Mouse (Mus musculus): Measurements from ENCODE around the gene Smc6. TPM values are rescaled to one million over a fixed set of nuclear protein-coding genes. Genes with fewer than 3 reads are reported as not detected.

Smc6 gene
- total RNA-seq, 2 experiments from 2014 or later: 31.7 to 38.6 TPM

- DNase-seq (ENCODE audit: low spot score in 2 of 2): no peak
- TF ChIP-seq CTCF (conservative IDR thresholded peaks at IDR 0.05): no peak
- Histone ChIP-seq H3K27ac (no peak overlapping the region), H3K4me3 (no peak overlapping the region)
These were observed 15.4 kb upstream of the Smc6 start for GRCm38 (mm10) chr12:11250322-11250721.

DNA sequence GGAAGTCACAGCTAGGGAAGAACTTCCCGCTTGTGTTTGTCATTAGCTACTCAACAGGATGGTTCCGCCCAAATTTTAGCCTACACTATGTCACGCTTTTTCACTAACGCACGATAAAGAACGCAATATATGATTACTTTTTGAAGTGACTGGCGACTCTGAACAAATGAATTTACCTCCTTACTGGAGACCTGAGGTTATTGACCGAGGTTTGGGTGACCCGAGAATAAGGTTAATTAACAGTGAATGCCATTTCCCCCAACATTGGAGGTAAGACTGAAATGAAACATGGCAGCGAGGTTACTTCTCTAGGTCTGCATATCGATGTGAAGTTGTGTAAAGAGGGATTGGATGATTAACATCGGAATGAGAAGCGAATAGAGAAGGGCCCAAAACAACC, 791 bp upstream of the Smc6 start:
- H3K27ac ChIP-seq: no peak overlapping the region
- H3K4me3 ChIP-seq: peak overlapping the region; percentile 86
- TF ChIP-seq CTCF (conservative IDR thresholded peaks at IDR 0.05): no peak
- no peak for DNase-seq (ENCODE audit: low spot score in 2 of 2)

DNA sequence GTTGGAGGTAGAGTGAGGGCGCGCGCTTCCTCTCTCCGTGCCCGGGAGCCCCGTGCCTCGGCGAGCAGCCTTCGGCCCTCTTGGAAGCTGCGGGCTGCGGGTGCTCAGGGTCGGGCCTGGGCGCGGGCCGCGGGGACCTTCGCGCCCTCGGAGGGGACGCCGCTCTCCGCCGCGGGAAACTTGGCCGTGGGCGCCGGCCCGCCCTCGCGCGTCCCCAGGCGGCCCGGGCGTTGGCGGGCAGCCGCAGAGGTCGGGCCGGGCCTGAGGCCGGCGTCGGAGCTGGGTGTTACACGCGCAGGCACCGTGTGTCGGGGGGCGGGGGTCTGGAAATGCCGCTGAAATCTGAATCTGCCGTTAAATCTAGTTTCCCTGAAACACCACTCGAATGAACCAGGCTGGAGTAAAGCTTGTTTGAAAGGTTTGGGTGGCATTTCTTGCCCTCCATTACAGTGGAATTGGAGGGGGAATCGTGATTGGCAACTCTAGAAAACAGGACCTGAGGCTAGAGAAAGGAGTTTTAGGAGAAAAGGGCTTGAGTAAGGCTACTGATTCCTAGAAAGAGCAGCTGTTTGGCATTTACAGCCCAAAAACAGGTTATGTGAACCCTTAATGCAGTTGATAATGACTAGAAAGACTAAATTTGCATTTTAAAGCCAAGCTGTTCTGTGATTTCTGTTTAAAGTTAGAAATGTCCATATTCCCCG, 748 bp downstream of the Smc6 start:
- H3K27ac ChIP-seq: peak overlapping the region; percentile 95
- DNase-seq (ENCODE audit: low spot score in 2 of 2): no peak
- TF ChIP-seq CTCF (conservative IDR thresholded peaks at IDR 0.05): no peak
- H3K4me3 ChIP-seq: peak overlapping the region; percentile 86

- TF ChIP-seq CTCF (conservative IDR thresholded peaks at IDR 0.05): no peak
- DNase-seq (ENCODE audit: low spot score in 2 of 2): no peak
- peak overlapping the region; percentile 95 for H3K27ac ChIP-seq
- H3K4me3 ChIP-seq: peak overlapping the region; percentile 86
These were observed 1.3 kb downstream of the Smc6 start for GRCm38 (mm10) chr12:11267030-11267429.

GRCm38 (mm10) chr12:11272568-11272967, 6.9 kb downstream of the Smc6 start:
- DNase-seq (ENCODE audit: low spot score in 2 of 2): no peak
- no peak for TF ChIP-seq CTCF (conservative IDR thresholded peaks at IDR 0.05)
- Histone ChIP-seq H3K4me3 (no peak overlapping the region), H3K27ac (no peak overlapping the region)

- no peak for DNase-seq (ENCODE audit: low spot score in 2 of 2)
- Histone ChIP-seq H3K27ac (no peak overlapping the region), H3K4me3 (no peak overlapping the region)
- no peak for TF ChIP-seq CTCF (conservative IDR thresholded peaks at IDR 0.05)
These were observed 7.5 kb downstream of the Smc6 start for GRCm38 (mm10) chr12:11273185-11273584.

GRCm38 (mm10) chr12:11276632-11277031, 10.9 kb downstream of the Smc6 start:
- H3K27ac ChIP-seq: no peak overlapping the region
- H3K4me3 ChIP-seq: no peak overlapping the region
- no peak for DNase-seq (ENCODE audit: low spot score in 2 of 2)
- TF ChIP-seq CTCF (conservative IDR thresholded peaks at IDR 0.05): no peak

- Histone ChIP-seq H3K4me3 (no peak overlapping the region), H3K27ac (no peak overlapping the region)
- no peak for DNase-seq (ENCODE audit: low spot score in 2 of 2)
- no peak for TF ChIP-seq CTCF (conservative IDR thresholded peaks at IDR 0.05)
These were observed 11.5 kb downstream of the Smc6 start for GRCm38 (mm10) chr12:11277207-11277606.

DNA sequence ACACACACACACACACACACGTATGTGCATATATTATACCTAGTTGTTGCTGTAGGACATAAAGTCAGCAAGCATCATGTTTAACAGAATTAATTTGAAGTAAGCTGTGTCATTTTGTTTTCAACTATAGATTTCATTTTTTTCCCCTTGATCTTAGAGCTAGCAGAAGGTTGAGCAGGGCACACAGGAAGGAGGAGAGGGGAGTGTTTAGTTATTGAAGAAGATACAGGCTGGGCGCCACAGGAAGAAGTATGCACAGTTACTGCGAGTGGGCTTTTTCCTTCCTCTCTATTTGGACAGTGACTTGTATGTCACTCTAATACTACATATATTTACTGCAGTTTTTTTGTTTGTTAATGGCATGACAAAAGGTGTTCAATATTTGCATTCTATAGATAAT, 14.2 kb downstream of the Smc6 start:
- DNase-seq (ENCODE audit: low spot score in 2 of 2): no peak
- Histone ChIP-seq H3K4me3 (no peak overlapping the region), H3K27ac (no peak overlapping the region)
- no peak for TF ChIP-seq CTCF (conservative IDR thresholded peaks at IDR 0.05)

GRCm38 (mm10) chr12:11281584-11281983, 15.9 kb downstream of the Smc6 start:
- TF ChIP-seq CTCF (conservative IDR thresholded peaks at IDR 0.05): no peak
- no peak overlapping the region for H3K27ac ChIP-seq

GRCm38 (mm10) chr12:11286382-11286781, 20.7 kb downstream of the Smc6 start:
- H3K4me3 ChIP-seq: no peak overlapping the region
- peak; percentile 54 for TF ChIP-seq CTCF (conservative IDR thresholded peaks at IDR 0.05)
- DNase-seq (ENCODE audit: low spot score in 2 of 2): no peak
- H3K27ac ChIP-seq: no peak overlapping the region

More at GRCm38 (mm10) chr12:11281584-11281983, 15.9 kb downstream of the Smc6 start:
- no peak for DNase-seq (ENCODE audit: low spot score in 2 of 2)
- H3K4me3 ChIP-seq: no peak overlapping the region

DNA sequence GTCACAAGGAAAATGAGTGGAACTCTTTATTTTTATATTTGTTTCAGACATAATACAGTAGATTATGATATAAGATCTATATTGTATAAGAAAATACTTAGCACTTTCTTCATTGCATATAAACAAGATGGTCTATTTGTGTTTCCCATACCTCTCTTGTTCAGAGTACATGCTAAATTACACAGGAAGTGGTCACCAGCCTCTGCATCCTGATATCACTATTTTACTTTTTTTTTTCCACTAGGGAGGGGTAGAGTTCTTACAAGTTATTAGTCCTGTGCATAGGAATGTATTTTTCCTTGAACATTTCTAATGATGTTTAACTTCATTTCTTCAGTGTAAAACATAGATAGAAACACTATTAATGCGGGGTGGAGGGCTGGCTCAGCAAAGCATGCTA, 35.2 kb downstream of the Smc6 start:
- Histone ChIP-seq H3K4me3 (no peak overlapping the region), H3K27ac (no peak overlapping the region)
- no peak for TF ChIP-seq CTCF (conservative IDR thresholded peaks at IDR 0.05)
- DNase-seq (ENCODE audit: low spot score in 2 of 2): no peak

GRCm38 (mm10) chr12:11306753-11307645, 41.3 kb downstream of the Smc6 start:
- H3K27ac ChIP-seq: no peak overlapping the region
- no peak for TF ChIP-seq CTCF (conservative IDR thresholded peaks at IDR 0.05)
- no peak overlapping the region for H3K4me3 ChIP-seq
- DNase-seq (ENCODE audit: low spot score in 2 of 2): no peak

Measured in layer of hippocampus, adult 2 months (tissue).